Mouse (Mus musculus) adrenal gland, adult 8-10 months (tissue): ENCODE measurements around the gene Ets1. TPM values are rescaled to one million over a fixed set of nuclear protein-coding genes. Genes with fewer than 3 reads are reported as not detected.
A peak's percentile ranks its signal among the peaks of the same experiment; 100 is the strongest.

ENCODE experiments used
- DNase-seq: peaks from one replicate; pipeline ENCODE4 v3.0.0; 2022
- total RNA-seq, 4 experiments: library from RNA; stranded (reverse); gene quantifications; 2 replicates each; pipeline ENCODE4 v1.2.4; 2022

The Ets1 gene
- total RNA-seq, 4 experiments from 2014 or later, result 21.2 to 39.9 (median 34.8) TPM

DNA sequence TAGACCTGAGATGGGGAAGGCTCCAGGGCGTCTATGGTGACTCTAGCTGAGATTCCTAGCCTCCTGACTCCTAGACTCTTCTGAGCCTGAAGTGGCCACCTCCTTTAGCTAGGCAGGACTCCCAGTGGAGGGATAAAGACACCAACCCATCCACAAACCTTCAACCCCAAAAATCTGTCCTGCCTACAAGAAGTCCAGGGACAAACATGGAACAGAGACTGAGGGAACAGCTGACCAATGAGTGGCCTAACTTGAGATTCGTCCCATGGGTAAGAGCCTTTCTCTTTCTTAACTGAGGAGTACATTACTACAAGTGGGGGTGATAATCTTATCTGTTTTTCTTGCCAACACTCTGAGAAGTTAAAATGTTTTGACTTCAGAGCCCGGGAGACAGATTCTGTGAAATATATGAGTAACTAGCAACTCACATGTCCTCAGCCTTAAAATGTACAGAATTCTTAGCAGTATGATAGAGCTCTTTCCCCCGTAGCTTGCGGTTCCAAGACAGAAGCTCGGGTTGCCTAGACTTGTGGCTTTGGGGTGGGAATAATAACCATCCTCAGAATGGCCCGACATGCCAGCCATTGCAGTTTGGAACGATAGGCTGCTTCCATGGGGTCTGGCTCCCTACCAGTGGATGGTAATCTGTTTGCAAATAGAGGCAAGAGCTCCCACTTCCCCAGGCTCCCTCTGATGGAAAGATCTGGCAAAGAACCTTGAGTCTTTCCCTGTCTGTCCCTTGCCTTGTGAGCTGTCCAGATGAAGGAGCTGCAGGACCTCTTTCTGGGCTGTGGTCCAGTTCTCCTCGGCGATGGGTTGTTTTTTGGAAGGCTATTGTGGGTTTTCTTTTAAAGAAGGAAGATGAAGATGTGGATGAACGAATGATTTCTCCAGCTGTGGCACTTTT is 30.8 kb downstream of the Ets1 start:
- no peak for DNase-seq

DNA sequence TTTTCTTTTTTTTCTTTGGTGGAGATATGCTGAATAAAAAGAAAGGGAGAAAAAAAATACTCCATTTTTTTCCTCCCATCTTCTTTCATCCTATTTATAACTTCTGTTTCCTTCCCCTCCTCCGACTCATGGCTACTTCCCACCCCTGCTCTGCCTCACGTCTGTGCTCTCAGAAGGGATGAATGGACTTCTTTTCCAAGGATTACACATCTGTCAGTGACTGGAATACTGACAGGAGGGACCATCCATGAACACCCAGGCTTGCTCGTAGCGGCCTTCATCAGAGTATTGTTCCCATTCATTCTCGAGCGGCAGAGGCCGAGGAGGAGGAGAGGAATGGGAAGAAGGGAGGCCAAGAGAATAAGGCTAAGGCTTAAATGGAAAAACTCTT is 31.5 kb downstream of the Ets1 start:
- no peak for DNase-seq

DNA sequence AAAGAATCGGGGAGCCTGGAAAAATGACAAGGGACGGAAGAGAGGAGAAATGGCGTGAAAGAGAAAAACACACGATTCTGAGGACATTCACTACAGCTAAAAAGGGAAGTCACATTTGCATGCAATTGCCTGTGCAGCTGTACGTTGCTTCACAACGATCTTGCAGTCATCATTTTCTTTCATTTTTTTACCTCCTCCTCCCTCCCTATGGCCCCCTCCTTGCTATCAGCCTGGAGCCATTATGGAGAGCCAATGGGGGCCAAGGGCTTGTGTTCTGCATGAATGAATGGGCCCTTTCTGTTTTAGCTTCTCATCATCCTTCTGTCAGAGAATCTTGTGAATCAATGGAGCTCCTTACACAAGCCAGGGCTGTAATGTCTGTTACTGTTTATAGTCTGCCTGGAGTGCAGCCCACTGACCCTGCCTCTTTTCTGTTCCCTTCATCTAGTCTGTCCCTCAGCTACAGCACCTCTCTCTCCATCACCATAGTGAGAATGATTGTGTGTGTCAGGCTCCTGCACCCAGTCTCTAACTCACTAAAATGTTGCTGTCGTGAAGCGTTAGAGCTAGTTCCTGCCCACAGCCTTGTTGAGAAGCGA is 32.2 kb downstream of the Ets1 start:
- no peak for DNase-seq

DNA sequence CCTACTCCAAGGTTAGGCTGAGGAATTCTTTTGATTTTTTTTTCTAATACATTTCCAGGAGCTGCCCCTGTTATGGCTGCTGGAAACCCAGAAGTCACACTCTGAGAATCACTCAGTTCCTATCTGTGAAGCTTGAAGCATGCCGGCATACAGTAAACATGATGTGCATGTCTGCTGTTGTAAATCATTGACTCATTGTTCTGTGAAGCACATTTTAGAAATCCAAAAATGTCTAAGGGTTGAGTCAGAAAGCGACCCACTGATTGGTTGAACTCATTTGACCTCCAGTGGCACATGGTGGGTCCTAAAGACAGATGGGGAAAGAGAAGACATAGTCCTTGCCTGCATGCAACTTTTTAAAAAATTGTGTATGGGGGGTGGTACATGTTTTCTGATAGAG is 33.4 kb downstream of the Ets1 start:
- no peak for DNase-seq

DNA sequence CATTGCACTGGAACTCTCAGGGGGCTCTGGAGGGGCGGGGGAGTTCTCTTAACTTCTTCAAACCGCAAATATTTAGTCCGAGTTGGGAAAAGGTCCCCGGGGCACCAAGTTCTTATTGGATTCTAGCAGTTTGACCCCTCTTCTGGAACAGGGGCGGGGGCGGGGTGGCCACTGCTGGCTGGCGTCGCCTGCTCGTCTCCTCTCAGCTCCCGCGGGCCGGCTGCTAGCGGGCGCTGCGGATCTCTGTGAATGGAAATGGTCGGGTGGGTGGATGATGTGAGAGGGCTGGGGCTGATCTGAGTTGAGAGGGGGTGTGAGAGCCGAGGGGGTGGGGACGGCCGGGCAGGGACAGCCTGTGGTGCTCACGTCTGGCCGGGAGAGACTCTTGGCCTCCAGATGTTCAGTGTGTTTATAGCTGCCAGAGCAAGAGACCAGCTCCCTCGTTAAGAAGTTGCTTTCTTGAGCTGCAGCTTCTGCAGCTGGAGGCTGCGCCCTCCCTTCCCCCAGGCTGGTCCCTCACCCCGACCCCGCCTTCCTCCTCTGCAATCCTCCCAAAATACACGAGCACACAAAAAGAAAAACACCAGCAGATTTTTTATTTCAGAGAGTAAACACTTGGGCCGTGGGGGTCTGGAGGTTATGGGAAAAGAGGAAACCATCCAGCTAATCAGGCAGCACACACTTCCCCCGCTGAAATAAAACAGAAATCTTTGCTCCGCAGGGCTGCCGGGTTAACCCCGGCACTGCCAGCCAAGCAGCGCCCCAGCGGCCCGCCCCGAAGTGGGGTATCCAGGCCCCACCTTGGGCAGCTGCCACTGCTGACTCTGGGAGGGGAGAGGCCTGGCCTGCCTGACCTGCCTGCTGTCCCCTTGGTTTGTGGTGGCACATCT is 36.2 kb downstream of the Ets1 start:
- peak; percentile 63 for DNase-seq

DNA sequence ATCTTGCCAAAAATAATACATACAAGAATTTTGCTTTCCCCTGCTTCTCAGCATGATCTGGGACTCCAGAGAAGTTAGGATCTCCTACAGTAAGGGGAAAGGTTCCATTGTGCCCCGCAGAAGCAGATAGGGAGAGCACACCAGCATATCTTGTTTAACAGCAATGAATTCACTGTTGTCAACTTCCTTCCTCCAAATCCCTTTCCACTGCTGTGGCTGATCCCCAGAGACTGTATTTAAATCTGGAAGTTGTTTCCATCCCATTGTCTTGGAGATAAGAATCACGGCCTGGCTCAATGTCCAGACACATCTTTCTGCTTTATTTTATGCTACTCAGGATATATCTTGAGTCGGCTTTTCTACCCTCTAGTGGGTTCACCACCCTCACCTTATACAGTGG is 37.9 kb downstream of the Ets1 start:
- no peak for DNase-seq

DNA sequence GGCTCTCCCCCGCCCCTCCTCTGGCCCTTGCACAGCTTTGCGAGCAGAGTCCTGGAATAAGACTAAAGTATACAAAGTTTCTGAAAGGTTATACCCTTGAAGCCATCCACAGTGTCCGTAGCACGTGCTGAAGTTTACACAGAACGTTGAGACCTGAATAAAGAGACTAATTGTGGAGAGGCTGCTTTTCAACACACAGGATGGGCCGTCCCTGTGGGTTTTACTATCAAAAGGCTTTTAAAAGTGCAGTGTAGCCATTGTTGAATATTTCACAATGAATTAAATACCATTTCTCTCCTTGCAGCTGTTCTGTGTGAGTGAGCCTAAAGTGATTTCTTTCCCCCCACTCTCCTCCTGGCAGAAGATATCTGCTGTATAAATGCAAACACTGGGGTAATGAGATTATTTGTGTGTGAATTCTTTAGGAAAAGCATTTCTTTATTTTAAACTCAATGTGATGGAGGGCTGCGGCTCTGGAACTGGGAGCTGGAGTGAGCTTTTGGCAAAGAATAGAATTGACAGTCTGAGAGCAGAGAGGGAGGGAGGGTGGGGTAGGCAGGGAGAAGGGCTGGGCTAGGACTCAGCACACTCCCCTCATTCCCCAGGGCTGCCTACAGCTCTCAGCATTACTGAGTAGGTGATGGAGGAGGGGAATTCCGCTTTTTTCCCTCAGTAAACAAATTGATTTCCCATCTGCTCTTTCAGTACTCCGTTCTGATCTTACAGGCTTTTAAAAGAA is 39.8 kb downstream of the Ets1 start:
- DNase-seq, result no peak

DNA sequence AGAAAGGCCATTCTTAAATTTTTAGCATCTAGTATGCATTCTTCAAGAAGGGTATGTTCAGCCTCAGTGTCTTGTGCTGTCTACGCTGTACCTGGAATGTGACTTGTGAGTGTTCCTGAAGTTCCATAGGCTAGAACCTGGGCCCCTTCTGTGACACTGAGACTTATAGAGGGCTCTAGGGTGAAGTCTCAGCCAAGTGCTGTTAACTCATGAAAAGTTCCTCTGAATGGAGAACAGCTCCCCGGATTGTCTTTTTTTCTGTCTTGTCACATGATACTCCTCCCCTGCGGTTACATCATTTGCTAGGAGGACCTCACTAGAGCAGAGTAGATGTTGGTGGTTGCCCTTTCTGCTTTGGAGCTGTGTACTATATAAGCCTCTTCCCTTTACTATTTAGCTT is 40.5 kb downstream of the Ets1 start:
- no peak for DNase-seq

DNA sequence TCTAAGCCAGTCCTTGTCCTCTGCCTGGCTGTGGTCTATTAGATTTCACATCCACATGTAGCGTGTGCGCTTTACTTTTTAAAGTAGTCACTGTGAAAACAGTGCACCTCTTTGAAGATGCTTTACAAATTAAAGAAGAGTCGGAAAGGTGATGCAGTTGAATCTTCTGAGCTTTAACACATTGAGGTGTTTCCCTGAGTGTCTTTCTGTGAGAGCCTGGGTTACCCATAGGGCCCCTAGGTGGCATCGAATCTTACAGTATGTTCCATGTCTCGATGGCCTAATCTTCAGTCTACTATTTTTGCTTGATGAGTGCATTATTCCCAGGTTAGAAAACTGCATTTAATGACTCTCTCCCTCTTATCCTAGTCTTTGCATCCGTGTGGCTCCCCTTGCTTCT is 41.6 kb downstream of the Ets1 start:
- no peak for DNase-seq

DNA sequence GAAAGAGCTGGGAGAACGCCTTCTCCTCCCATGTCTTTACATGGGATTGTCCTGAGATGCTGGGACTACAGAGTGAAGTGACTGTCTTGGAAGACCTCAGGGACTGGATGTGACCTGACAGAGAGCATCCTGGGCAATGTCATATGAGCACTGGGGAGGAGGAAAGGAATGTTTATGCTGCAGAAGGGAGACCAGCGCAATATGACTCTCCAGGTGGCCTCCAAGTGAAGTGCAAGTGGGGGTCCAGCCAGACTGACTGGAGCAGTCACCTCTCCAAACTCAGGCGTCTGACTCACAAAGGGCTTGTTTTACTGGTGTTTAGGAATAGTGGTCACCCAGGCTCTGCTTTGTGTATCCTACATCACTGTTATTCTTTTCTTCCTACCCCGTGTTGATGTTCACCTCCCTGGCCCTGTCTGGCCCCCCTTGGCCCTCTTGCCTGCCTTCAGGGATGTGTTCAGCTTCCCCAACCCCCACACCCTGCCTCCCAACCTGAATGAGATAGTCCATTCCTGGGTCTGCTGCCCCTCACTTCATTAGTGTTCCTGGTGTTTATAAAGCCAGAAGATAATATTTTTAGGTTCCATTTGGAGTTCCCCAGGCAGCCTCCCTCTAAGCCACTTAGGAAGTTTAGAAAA is 42.2 kb downstream of the Ets1 start:
- DNase-seq, result no peak

DNA sequence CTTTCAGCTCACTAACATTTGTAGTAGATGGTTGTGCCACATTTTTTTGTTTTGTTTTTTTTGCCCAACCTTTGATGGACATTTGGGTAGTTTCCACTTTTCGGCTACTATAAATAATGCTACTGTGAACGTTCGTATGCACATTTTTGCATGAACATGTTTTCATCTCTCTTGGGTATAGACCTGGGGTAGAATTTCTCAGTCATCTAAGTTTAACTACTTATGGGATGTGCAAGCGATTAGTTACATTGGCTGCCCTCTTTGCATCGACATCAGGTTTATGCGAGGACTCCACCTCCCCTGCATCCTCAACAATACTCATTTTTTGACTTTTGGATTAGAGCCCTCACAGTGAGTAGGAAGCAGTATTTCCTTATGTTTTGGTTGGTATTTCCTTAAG is 43.5 kb downstream of the Ets1 start:
- no peak for DNase-seq

DNA sequence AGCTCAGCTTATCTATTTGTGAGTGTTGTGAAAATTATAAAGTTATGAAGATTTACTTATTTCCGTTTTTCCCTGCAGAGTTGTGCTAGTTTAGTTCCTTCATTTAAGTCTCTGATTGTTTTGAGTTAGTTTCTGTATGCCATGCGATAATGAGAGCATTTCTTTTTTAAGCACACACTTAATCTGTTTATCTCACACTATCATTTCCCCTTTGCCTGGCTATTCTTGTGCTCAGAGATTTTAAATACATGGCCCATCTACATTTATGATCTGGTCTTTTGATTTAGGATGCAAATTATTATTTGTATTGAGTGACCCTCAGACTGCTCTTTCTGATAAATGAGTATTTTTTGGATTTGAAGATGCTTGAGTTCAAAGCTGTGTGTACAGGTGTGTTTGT is 44.2 kb downstream of the Ets1 start:
- DNase-seq, result no peak

DNA sequence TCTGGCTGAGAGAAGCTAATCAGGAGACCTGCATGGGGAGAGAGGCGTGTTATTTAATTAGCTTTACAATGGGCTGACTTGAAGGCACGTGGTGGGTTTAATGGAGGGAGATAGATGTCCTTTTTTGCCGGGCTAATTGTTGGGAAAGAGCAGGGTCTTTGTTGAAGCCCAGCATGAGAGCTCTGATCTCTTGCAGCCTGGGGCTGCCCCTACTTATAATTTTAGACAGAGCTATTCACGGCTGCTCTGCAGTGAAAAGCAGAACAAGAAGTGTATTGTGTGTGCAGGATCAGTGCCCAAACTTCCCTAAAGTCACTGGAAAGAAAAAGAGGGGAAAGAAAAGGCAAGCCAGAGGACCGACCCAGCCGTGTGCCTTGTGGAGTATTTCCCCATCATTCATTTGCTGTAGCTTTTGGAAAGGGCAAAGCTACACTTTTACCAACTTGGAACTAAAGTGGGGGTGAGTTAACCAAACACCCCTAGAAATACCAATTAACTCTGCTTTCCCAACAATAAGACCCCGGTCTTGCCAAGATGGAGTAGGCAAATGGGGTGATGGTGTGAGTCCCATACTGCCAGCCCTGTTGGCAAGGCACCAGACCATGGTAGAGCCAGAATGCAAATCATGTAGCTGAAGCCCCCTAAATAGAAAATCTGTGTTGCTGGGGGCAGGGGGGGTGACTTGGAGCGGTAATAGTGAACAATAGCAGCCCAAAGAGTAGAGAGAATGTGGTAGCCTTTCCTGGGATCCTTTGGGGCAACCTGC is 50.0 kb downstream of the Ets1 start:
- no peak for DNase-seq

DNA sequence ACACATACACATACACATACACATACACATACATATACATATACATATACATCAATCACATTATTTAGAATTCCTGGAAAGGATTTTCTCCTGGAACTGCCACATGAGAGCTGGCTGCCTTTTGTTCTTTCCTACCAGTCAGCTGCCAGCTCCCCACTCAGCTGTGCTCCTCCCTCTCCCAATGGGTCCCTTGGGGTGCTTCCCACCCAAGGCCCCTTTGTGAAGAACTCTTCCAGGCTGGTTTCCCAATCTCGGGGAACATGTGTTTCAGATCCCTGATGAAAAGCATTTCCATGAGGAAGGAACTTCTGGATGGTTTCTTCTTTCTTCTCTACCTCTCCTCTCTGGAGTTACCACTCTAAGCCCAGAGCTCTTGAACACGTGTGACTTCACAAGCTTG is 52.3 kb downstream of the Ets1 start:
- DNase-seq, result no peak

DNA sequence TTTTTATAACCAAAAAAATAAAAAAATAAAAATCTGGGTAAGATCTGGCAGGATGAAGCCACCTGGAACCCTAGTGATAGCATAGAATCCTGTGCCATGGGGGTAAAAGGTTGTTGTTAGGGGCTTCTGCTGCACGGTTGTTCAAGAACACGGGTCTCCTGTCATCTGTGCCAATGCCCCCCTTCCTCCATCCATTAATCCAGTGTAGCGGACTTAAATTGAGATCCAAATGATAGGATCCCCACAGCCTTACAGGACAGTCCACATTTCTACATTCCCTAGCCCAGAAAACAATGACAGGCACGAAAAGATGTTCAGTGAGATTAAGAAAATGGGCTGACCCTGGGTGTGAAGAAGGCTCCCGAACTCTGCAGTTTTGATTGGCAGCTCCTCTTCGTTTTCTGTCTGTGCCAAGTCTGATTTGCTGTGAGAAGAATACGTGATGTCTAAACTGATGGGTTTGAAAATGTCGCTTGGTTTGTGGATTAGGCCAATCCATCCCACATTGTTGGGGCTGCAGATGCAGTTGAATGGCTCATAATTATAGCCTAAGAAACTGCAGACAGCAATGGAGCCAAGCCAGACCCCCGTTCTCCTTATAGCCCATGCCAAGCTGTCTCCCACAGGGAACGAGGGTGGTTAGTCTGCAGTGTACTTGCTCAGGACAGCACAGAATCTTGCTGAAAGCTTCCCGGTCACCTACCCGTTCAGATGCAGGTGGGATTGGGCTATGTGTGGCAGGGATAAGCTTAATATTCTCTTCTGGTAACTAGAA is 55.3 kb downstream of the Ets1 start:
- DNase-seq, result no peak

DNA sequence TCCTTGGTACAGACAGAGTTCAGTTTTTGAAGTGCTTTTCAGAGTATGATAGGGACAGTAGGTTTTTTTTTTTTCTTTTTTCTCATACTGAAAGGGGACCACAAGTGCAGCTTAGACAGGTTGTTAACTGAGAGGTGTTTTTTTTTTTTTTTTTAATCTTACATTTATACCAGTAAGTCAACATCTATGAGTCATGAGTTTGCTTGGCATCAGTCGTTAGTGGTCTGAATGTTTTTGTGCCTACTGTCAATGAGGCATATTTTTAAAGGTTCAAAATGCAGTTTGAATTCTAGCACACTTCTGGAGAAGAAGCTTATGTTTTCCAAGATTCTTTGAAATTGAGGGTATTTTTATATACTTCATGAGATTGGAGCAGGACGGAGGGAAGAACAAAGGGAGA is 56.9 kb downstream of the Ets1 start:
- no peak for DNase-seq

DNA sequence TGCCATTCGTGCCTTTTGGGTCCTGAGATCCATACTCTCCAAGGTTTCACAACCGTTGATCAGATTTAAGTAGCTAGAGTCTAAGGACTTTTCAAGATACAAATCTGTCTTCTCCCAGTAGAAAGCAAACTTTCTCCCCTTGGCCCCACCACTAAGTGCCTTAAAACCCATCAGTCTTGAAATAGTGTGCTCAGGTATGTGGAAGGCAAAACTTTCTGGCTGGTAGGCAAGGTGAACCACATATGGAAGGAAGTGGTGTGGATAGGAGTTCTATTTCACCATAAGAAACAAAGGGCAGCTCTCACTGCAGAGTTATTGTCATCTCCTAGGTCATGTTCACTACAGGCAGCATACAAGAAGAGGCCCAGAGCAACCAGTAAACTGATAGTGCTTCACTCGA is 57.4 kb downstream of the Ets1 start:
- DNase-seq, result no peak

DNA sequence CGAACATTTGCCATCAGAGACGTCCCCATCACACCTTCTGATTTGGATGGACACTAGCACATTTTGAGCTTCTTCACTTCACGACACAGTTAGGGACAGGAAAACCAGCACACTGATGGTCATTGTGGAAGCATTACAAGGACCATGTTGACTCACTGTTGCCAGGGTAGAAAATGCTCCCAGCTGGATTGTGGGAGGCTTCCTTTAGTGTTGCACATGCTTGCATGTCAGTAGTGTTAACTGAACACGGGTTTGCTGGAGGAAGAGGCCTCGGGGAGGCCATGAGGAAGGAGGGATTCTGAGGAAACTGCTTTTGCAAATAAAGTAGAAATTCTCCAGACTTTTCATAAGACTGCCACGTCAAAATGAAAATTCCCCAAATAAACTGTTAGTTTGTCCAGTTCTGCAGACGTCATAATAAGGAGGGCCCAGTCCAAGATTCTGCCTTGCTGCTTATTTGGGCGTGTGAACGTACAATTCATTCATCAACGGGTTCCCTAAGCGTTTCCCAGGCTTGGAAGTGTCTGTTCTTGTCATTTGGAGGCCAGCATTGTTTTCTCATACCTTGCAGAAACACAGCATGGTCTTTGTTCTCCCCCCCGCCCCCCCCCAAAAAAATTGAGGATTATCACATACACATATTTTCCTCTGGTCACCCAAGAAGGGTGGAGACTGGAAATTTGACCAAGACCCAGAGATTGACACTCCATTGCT is 58.2 kb downstream of the Ets1 start:
- DNase-seq, result no peak

DNA sequence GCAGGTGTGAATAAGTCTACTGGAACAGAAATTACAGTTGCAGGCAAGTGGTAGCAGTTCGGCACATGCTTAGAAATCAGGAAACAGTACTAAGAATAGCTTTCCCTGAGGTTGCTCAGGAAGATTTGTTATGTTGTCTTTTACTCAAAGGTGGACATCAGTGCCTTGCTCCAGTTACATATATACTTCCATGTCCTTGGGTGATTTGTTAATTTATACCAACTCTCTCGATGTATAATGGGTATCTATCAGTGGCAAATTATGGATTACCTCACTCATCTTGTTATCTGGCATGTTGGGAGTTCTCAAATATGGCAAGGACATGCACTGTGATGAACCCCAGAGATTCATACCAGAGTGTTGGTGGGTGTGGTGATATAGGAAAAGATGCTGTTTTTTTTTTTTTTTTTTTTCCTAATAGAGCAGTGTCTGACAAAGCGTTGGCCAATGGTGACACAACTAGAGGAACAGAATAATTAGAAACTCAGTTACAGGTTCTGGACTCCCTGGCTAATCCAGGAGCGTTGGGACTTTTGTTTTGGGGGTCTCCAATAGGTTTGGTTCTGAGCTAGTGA is 59.0 kb downstream of the Ets1 start:
- DNase-seq, result no peak
